Mouse (Mus musculus) olfactory bulb, adult 2 months (tissue): ENCODE results near the gene Avpr2. TPM values are rescaled to one million over a fixed set of nuclear protein-coding genes. Genes with fewer than 3 reads are reported as not detected.

Experiments used
- H3K27ac ChIP-seq: fragments of 200-500 bp; 2 replicates; pipeline ENCODE4 v1.5.1; 2012; ENCODE audit warnings: low read depth, low read length; ENCODE audit not compliant: insufficient read depth
- H3K4me1 ChIP-seq: fragments of 200-500 bp; 2 replicates; pipeline ENCODE4 v1.6.1; 2012; ENCODE audit warnings: low read length; ENCODE audit not compliant: control insufficient read depth, insufficient read depth
- H3K4me3 ChIP-seq: fragments of 200-500 bp; 2 replicates; pipeline ENCODE4 v1.5.1; 2012; ENCODE audit warnings: mild to moderate bottlenecking, low read depth, low read length, moderate library complexity; ENCODE audit not compliant: insufficient read depth
- CTCF ChIP-seq: fragments of 200-500 bp; IDR thresholded peaks from 2 replicates; pipeline ENCODE4 v1.5.1; 2012; ENCODE audit warnings: low read depth, mild to moderate bottlenecking, low read length, moderate library complexity; ENCODE audit not compliant: insufficient read depth
- POLR2A ChIP-seq: fragments of 200-500 bp; IDR thresholded peaks from 2 replicates; pipeline ENCODE4 v1.6.1; 2012; ENCODE audit warnings: mild to moderate bottlenecking, low read depth, low read length, moderate library complexity; ENCODE audit not compliant: insufficient read depth
- WGBS: fragments of 180-500 bp; shearing (Covaris S2); methylation state at CpG from one replicate; pipeline ENCODE4 v1.1.7; 2018; 5-methylcytosine and 5-hydroxymethylcytosine counted together
- polyA plus RNA-seq: library from polyadenylated mRNA; stranded (reverse); fragments of >200 nt; gene quantifications from 2 replicates; pipeline ENCODE4 v1.2.4, GENCODE M21; 2012; ENCODE audit warnings: low replicate concordance; ENCODE audit not compliant: missing spikeins, insufficient read depth, insufficient read length

Gene Avpr2
- not detected in 2 replicates for polyA plus RNA-seq

DNA sequence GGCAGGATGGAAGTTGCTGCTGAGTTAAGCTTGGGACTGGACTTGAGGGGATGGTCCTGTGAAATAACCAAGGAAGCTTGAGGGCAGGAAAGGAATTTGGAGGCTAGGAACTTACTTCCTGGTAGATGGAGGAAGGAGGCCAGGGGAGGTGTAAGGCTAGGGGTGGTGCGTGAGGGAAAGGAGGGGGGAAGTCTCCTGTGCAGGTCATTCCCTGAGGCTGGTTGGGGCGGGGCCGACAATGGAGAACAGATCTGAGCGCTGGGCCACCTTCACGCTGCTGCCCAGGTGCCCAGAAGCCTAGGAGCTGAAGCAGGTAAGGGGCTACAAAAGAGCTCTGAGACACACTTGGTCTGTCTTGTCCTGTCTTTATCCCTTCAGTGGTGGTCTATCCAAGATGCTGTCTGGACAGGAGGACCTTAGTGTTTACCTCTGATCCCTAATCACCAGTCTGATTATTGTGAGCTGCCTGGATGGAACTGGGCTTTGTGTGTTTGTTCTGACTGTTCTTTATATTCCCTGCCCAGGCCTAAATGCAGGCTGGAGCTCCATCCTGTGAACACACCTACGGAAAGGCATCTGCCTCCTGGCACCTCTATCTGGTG lies at the start of gene Avpr2:
Avpr2 (plus strand) TSS at position 552 of the 602 bp plus-strand sequence.
- TF ChIP-seq CTCF (no peak), POLR2A (no peak)
- Histone ChIP-seq H3K27ac (no peak within 1 kb of the TSS), H3K4me1 (no peaks in the 10 kb centered on the region), H3K4me3 (no peak within 1 kb of the TSS)
- WGBS = 90% methylated on average over 6 of the region's 6 CpGs

DNA sequence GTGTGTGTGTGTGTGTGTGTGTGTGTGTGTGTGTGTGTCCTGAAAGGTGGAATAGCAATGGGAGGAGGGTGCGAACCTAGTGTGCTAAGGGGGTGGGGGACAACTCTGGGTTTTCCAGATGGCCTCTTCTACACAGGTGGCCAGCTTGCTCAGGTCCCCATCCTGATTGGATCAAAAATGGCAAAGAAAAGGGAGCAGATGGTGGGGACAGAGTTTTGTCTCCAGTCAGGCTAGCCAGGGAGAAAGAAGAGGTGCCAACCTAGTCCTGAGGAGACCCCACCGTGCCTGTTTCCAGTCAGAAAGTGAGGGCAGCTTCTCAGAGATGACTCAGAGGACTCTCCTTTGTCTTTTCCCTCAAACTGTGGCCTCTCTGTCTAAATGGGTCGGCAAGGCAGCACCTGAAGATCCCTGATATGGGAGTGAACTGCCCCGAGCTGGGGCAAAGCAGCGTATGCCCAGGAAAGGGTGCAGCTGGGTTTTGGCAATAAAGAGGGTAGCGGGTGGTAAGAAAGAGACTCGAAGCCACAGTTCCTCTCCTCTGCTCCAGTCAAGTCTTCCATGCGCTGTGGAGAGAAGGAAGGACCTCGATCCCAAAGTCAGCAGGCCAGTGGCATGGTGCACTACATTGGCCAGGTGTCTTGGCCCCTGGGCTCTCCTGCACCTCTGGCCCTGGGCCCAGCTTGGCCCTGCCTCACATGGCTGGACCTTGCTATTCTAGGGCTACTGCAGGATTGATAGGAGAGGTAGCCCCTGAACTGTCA lies 37.4 kb upstream of the Avpr2 start:
- TF ChIP-seq CTCF (no peak), POLR2A (no peak)
- H3K4me1 ChIP-seq = no peaks in the 10 kb centered on the region
- H3K27ac ChIP-seq = no peak overlapping the region
- 81% methylated on average over 9 of the region's 9 CpGs for WGBS
- H3K4me3 ChIP-seq = no peak overlapping the region

DNA sequence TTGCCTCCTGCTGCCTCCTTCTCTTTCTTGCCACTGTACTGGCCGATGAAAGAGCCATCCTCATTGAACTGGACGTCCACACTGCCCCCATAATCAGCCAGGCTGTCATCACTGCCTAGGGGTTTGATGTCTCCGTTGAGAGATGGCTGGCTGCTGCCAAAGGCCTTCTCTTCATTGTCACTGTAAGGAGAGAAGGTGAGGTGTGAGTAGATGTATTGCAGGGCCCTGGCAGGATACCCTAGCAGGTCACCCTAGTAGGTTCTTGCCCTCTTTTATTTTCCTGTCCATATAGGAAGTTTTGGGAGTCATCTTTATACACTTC lies 36.9 kb upstream of the Avpr2 start:
- 75% methylated on average over 3 of the region's 3 CpGs for WGBS
- H3K4me1 ChIP-seq = no peaks in the 10 kb centered on the region
- TF ChIP-seq POLR2A = no peak
- TF ChIP-seq CTCF = no peak

DNA sequence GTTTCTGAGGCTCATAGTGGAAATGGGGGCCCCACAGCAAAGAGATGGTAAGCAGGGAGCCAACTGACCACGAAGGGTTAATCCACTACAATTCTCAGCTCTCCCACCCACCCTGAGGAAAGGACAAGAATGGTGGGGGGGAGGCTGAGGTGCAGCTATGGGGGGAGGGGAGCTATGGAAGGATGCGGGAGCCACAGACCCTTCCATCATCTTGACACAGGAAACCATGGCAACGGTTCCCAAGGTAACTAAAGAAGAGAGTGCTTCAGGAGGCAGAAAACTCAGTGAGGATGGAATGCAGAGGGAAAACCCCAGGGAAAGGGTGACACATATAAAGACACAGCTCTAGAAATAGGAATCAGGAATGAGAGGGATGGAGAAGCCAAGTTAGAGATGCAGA lies 27.2 kb upstream of the Avpr2 start:
- TF ChIP-seq CTCF = no peak
- TF ChIP-seq POLR2A = no peak
- no peak overlapping the region for H3K27ac ChIP-seq
- peaks cover 11% of the 10 kb centered on the region for H3K4me1 ChIP-seq
- 43% methylated on average over 3 of the region's 3 CpGs for WGBS
- H3K4me3 ChIP-seq = no peak overlapping the region

More for the DNA sequence above, 36.9 kb upstream of the Avpr2 start:
- Histone ChIP-seq H3K4me3 (no peak overlapping the region), H3K27ac (no peak overlapping the region)

DNA sequence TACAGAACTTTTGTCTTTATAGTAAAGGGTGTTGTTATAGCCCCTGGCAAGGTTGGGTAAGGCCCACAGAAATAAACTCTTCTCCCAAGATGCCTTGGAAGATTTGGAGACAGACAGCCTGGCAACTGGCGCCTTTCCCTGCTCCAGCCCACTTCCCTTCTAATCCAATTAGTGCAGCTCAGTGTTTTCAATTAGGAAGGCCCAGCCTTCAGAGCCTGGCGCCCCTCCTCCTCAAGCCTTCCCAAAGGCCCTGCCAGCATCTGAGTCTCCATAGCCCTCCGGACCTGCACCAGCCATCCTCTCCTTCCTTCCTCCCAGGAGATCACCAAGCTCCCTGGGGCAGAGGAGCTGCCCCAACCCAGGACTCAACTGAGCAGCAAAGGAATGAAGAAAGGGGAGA lies 24.6 kb upstream of the Avpr2 start:
- no peak for TF ChIP-seq CTCF
- no peak for TF ChIP-seq POLR2A
- WGBS = 46% methylated on average over 3 of the region's 3 CpGs
- no peak overlapping the region for H3K4me3 ChIP-seq
- no peak overlapping the region for H3K27ac ChIP-seq
- peaks cover 12% of the 10 kb centered on the region for H3K4me1 ChIP-seq

DNA sequence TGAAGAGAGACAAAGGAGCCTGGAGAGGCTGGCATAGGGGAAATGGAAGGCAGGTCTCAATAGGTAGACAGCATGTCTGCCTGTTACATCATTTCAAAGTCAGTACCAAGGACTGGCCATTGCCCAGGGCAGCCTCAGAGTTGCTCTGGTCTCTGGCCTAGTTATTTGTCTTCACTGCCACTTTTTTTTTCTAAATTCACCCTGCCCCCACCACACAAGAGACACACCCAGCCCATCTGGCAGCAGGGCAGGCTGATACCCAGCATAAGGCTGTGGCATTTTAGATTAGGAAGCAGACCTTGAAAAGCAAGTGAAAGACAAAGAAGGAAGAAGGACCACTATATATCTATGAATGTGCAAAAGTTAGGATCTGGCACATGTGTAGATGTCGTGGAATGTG lies 24.1 kb upstream of the Avpr2 start:
- TF ChIP-seq CTCF = no peak
- TF ChIP-seq POLR2A = no peak
- 86% methylated on average over 1 of the region's 1 CpGs for WGBS
- H3K4me3 ChIP-seq = no peak overlapping the region
- H3K27ac ChIP-seq = no peak overlapping the region
- peaks cover 12% of the 10 kb centered on the region for H3K4me1 ChIP-seq

DNA sequence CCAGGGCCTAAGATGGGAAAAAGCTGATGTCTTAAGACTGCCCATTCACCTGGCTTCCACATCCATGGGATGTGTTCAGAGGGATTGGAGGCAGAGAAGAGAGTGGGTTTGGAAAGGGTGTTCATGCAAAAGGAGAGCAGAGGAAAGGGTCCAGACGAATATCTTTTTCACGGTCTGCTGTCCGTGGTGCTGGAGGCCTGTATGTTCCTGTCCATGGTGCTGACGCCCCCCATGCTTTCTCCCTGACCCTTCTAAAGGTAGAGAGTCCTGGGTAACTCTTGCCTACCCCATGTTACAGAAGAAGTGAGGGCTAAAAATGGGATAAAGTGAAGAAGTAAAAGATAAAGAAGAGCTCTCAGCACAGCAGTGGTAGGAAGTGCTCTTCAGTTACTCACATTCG lies 22.6 kb upstream of the Avpr2 start:
- H3K4me1 ChIP-seq = peaks cover 12% of the 10 kb centered on the region
- 33% methylated on average over 5 of the region's 5 CpGs for WGBS
- no peak for TF ChIP-seq CTCF
- TF ChIP-seq POLR2A = no peak
- no peak overlapping the region for H3K4me3 ChIP-seq
- no peak overlapping the region for H3K27ac ChIP-seq

DNA sequence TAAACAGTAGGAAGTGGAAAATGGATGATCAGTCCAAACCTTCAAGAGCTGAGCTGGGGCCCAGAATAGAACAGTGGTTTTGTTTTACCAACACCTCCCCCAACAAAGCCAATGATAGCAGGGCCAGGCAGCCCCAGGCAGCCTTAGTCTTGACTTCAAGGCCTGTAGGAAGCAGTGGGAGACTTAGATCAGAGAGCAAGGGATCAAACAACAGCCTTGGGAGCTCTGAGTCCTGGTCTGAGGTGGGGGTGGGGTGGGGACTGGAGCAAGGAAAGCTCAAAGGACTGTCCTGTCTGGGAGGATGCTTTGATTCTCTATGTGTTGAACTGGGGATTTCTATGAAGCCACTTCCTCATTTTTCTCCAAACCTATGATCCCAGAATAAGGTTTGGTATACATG lies 20.4 kb upstream of the Avpr2 start:
- no peak overlapping the region for H3K4me3 ChIP-seq
- H3K4me1 ChIP-seq = peaks cover 3% of the 10 kb centered on the region; the same call in 1 of the 2 replicates
- no peak overlapping the region for H3K27ac ChIP-seq
- TF ChIP-seq CTCF (no peak), POLR2A (no peak)

DNA sequence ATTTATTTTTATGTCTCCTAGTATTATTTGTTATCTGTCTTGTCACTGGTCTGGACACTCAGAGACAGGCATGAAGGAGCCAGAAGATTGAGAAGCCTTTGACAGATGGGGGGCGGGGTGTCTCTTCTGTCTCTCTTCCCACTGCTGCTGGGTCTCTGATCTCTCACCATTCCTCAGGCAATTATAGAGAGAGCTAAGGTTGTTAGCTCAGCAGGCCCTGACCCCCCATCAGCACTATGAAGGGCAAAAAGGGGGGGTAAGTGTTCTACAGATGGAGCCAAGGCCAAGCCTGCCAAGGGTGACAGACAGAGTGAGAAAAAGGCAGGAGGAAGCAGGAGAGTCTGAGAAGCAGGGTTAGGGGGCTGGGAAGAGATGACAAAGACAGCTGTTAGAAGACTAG lies 19.9 kb upstream of the Avpr2 start:
- TF ChIP-seq POLR2A = no peak
- no peak for TF ChIP-seq CTCF
- peaks cover 3% of the 10 kb centered on the region; the same call in 1 of the 2 replicates for H3K4me1 ChIP-seq
- H3K27ac ChIP-seq = no peak overlapping the region
- 81% methylated on average over 1 of the region's 1 CpGs for WGBS
- H3K4me3 ChIP-seq = no peak overlapping the region
